Comparison of ENCODE assay signal across 9 mouse cellular contexts in genomic region chr8:21955321-21955720, GRCm38 (mm10). TPM values are rescaled to one million over a fixed set of nuclear protein-coding genes. Genes with fewer than 3 reads are reported as not detected.
A peak's percentile ranks its signal among the peaks of the same experiment; 100 is the strongest.
DNase-seq lines count a peak whose midpoint lies in the region; ATAC-seq and TF ChIP-seq lines count a peak whose summit lies in the region.
"Had no signal": no experiment of that assay in that cellular context is flagged by ENCODE, and none has a peak within 500 bp of the region (broad histone marks: within the 10 kb centered on the region; RNA-seq: fewer than 3 reads in every experiment).

No protein-coding gene starts in this region.

- WGBS in hindbrain, embryonic 11.5 days: 5% methylated on average over 9 of the region's 9 CpGs
- 6% methylated on average over 9 of the region's 9 CpGs for WGBS in hindbrain, embryonic 13.5 days
- WGBS in midbrain, embryonic 14.5 days: 7% methylated on average over 9 of the region's 9 CpGs

- no peaks in the 10 kb centered on the region for H3K4me1 ChIP-seq in hindbrain, embryonic 11.5 days (replicated peaks; ENCODE audit: control insufficient read depth, insufficient read depth, low read length)
- H3K4me1 ChIP-seq in hindbrain, embryonic 13.5 days (replicated peaks): no peaks in the 10 kb centered on the region
- no peaks in the 10 kb centered on the region for H3K4me1 ChIP-seq in G1E (ENCODE audit: insufficient read depth, low read depth, low read length)
- no peaks in the 10 kb centered on the region for H3K4me1 ChIP-seq in midbrain, embryonic 14.5 days (ENCODE audit: control insufficient read depth, insufficient read depth, low read length)
- H3K4me1 ChIP-seq: midbrain, embryonic 12.5 days had no signal

- H3K9me3 ChIP-seq in hindbrain, embryonic 11.5 days (ENCODE audit: control insufficient read depth, low read length): no peaks in the 10 kb centered on the region
- H3K9me3 ChIP-seq in hindbrain, embryonic 13.5 days: no peaks in the 10 kb centered on the region
- H3K9me3 ChIP-seq in G1E (replicated peaks): no peaks in the 10 kb centered on the region
- no peaks in the 10 kb centered on the region for H3K9me3 ChIP-seq in midbrain, embryonic 14.5 days (ENCODE audit: control insufficient read depth, low read length)
- H3K9me3 ChIP-seq: midbrain, embryonic 12.5 days had no signal

- no peak overlapping the region for H3K4me3 ChIP-seq in hindbrain, embryonic 11.5 days (ENCODE audit: low read depth, low read length)
- H3K4me3 ChIP-seq in hindbrain, embryonic 13.5 days: no peak overlapping the region
- H3K4me3 ChIP-seq in G1E (ENCODE audit: low read depth, low read length): no peak overlapping the region
- no peak overlapping the region for H3K4me3 ChIP-seq in midbrain, embryonic 14.5 days (replicated peaks; ENCODE audit: low read depth, low read length)
- H3K4me3 ChIP-seq: midbrain, embryonic 12.5 days had no signal

- H3K9ac ChIP-seq in hindbrain, embryonic 11.5 days (ENCODE audit: low read depth, low read length): no peak overlapping the region
- no peak overlapping the region for H3K9ac ChIP-seq in hindbrain, embryonic 13.5 days
- no peak overlapping the region for H3K9ac ChIP-seq in midbrain, embryonic 14.5 days (replicated peaks; ENCODE audit: low read length)
- H3K9ac ChIP-seq: midbrain, embryonic 12.5 days had no signal

- H3K27me3 ChIP-seq in hindbrain, embryonic 11.5 days (ENCODE audit: control insufficient read depth, insufficient read depth, low read length): no peaks in the 10 kb centered on the region
- H3K27me3 ChIP-seq in hindbrain, embryonic 13.5 days: no peaks in the 10 kb centered on the region
- peaks cover 2% of the 10 kb centered on the region; the same call in 1 of the 2 replicates for H3K27me3 ChIP-seq in G1E (ENCODE audit: insufficient read depth, low read length)
- H3K27me3 ChIP-seq in midbrain, embryonic 14.5 days (ENCODE audit: control insufficient read depth, insufficient read depth, low read length): no peaks in the 10 kb centered on the region
- H3K27me3 ChIP-seq: midbrain, embryonic 12.5 days had no signal

- ATAC-seq in hindbrain, embryonic 11.5 days (ENCODE audit: low FRiP score): no peak
- ATAC-seq in hindbrain, embryonic 13.5 days (ENCODE audit: low FRiP score): no peak
- no peak for ATAC-seq in G1E (ENCODE audit: extremely low read depth, insufficient number of reproducible peaks, low FRiP score, poor library complexity, severe bottlenecking)
- ATAC-seq in midbrain, embryonic 14.5 days (ENCODE audit: low FRiP score, low TSS enrichment): no peak

- H3K4me2 ChIP-seq in hindbrain, embryonic 11.5 days (replicated peaks; ENCODE audit: low read depth, low read length): no peak overlapping the region
- no peak overlapping the region for H3K4me2 ChIP-seq in hindbrain, embryonic 13.5 days
- H3K4me2 ChIP-seq in midbrain, embryonic 14.5 days (ENCODE audit: low read length): no peak overlapping the region
- H3K4me2 ChIP-seq: midbrain, embryonic 12.5 days had no signal

- DNase-seq in hindbrain, embryonic 11.5 days (ENCODE audit: low spot score): peak; percentile 71
- DNase-seq in G1E (ENCODE audit: low spot score): peak; percentile 20
- DNase-seq in c-Kit-positive CD71-negative TER-119-negative erythroid progenitor cells, embryonic 14.5 days (ENCODE audit: low read depth): peak; percentile 24
- DNase-seq in frontal cortex, postnatal 10 days (ENCODE audit: low spot score in 2 of 2): peak; percentile 7 to 44
- DNase-seq in layer of hippocampus, postnatal 36 days: peak; percentile 6 to 38
- DNase-seq in midbrain, embryonic 14.5 days: peak; percentile 79
- no peak for DNase-seq in natural killer cell, adult 2 months (ENCODE audit: low spot score in 2 of 2)

- peak; percentile 77 for TF ChIP-seq CTCF in G1E (IDR thresholded peaks at IDR 0.05; ENCODE audit: low read depth, low read length)

- H3K36me3 ChIP-seq in hindbrain, embryonic 11.5 days (ENCODE audit: control insufficient read depth, insufficient read depth, low read length): no peaks in the 10 kb centered on the region
- H3K36me3 ChIP-seq in hindbrain, embryonic 13.5 days: no peaks in the 10 kb centered on the region
- no peaks in the 10 kb centered on the region for H3K36me3 ChIP-seq in G1E (replicated peaks)
- H3K36me3 ChIP-seq in midbrain, embryonic 14.5 days (ENCODE audit: control insufficient read depth, insufficient read depth, low read length): no peaks in the 10 kb centered on the region
- H3K36me3 ChIP-seq: midbrain, embryonic 12.5 days had no signal

- H3K27ac ChIP-seq in hindbrain, embryonic 11.5 days (ENCODE audit: low read depth, low read length): no peak overlapping the region
- H3K27ac ChIP-seq in hindbrain, embryonic 13.5 days: no peak overlapping the region
- H3K27ac ChIP-seq in midbrain, embryonic 14.5 days (replicated peaks; ENCODE audit: low read depth, low read length): no peak overlapping the region
- H3K27ac ChIP-seq: midbrain, embryonic 12.5 days had no signal

RNA-seq across cellular contexts. Expression of gene Fam90a1a, which starts 3.2 kb away (rescaled TPM):
- polyA plus RNA-seq in hindbrain, embryonic 11.5 days (2014; fragmentation: Nextera tagmentation; extraction: Ambion mirVana): not detected in 2 replicates
- not detected in 2 replicates for polyA plus RNA-seq in hindbrain, embryonic 13.5 days (2015; fragmentation: Nextera tagmentation; extraction: Ambion mirVana)
- not detected in 2 replicates for total RNA-seq in G1E (2014; fragmentation: Nextera tagmentation)
- total RNA-seq in G1E (2017): 0.17 TPM in 1 of 2 replicates, not detected in the other
- not detected in 2 replicates for polyA plus RNA-seq in G1E (2012)
- total RNA-seq in layer of hippocampus, postnatal 36 days (2021): not detected
- polyA plus RNA-seq in midbrain, embryonic 14.5 days (2014; fragmentation: Nextera tagmentation; extraction: Ambion mirVana): not detected in 2 replicates
- polyA plus RNA-seq: midbrain, embryonic 12.5 days had no signal

RNA-seq across cellular contexts. Expression of gene Defb13, which starts 8.8 kb away (rescaled TPM):
- polyA plus RNA-seq in hindbrain, embryonic 11.5 days (2014; fragmentation: Nextera tagmentation; extraction: Ambion mirVana): not detected in 2 replicates
- not detected in 2 replicates for polyA plus RNA-seq in hindbrain, embryonic 13.5 days (2015; fragmentation: Nextera tagmentation; extraction: Ambion mirVana)
- total RNA-seq in G1E (2014; fragmentation: Nextera tagmentation): not detected in 2 replicates
- total RNA-seq in G1E (2017): not detected in 2 replicates
- polyA plus RNA-seq in G1E (2012): not detected in 2 replicates
- not detected for total RNA-seq in layer of hippocampus, postnatal 36 days (2021)
- polyA plus RNA-seq in midbrain, embryonic 14.5 days (2014; fragmentation: Nextera tagmentation; extraction: Ambion mirVana): not detected in 2 replicates
- polyA plus RNA-seq: midbrain, embryonic 12.5 days had no signal

RNA-seq across cellular contexts. Expression of gene Ccdc70, which starts 14.3 kb away (rescaled TPM):
- polyA plus RNA-seq in hindbrain, embryonic 11.5 days (2014; fragmentation: Nextera tagmentation; extraction: Ambion mirVana): not detected in 2 replicates
- polyA plus RNA-seq in hindbrain, embryonic 13.5 days (2015; fragmentation: Nextera tagmentation; extraction: Ambion mirVana): not detected in 2 replicates
- not detected in 2 replicates for total RNA-seq in G1E (2014; fragmentation: Nextera tagmentation)
- not detected in 2 replicates for total RNA-seq in G1E (2017)
- not detected in 2 replicates for polyA plus RNA-seq in G1E (2012)
- total RNA-seq in layer of hippocampus, postnatal 36 days (2021): not detected
- polyA plus RNA-seq in midbrain, embryonic 14.5 days (2014; fragmentation: Nextera tagmentation; extraction: Ambion mirVana): not detected in 2 replicates
- polyA plus RNA-seq: midbrain, embryonic 12.5 days had no signal

RNA-seq across cellular contexts. Expression of gene Defb35, which starts 17.2 kb away (rescaled TPM):
- polyA plus RNA-seq in hindbrain, embryonic 11.5 days (2014; fragmentation: Nextera tagmentation; extraction: Ambion mirVana): not detected in 2 replicates
- not detected in 2 replicates for polyA plus RNA-seq in hindbrain, embryonic 13.5 days (2015; fragmentation: Nextera tagmentation; extraction: Ambion mirVana)
- not detected in 2 replicates for total RNA-seq in G1E (2014; fragmentation: Nextera tagmentation)
- not detected in 2 replicates for total RNA-seq in G1E (2017)
- not detected in 2 replicates for polyA plus RNA-seq in G1E (2012)
- not detected for total RNA-seq in layer of hippocampus, postnatal 36 days (2021)
- polyA plus RNA-seq in midbrain, embryonic 14.5 days (2014; fragmentation: Nextera tagmentation; extraction: Ambion mirVana): not detected in 2 replicates
- polyA plus RNA-seq: midbrain, embryonic 12.5 days had no signal

RNA-seq across cellular contexts. Expression of gene Defb15, which starts 22.8 kb away (rescaled TPM):
- not detected in 2 replicates for polyA plus RNA-seq in hindbrain, embryonic 11.5 days (2014; fragmentation: Nextera tagmentation; extraction: Ambion mirVana)
- not detected in 2 replicates for polyA plus RNA-seq in hindbrain, embryonic 13.5 days (2015; fragmentation: Nextera tagmentation; extraction: Ambion mirVana)
- total RNA-seq in G1E (2014; fragmentation: Nextera tagmentation): not detected in 2 replicates
- 0.71 TPM in 1 of 2 replicates, not detected in the other for total RNA-seq in G1E (2017)
- not detected in 2 replicates for polyA plus RNA-seq in G1E (2012)
- total RNA-seq in layer of hippocampus, postnatal 36 days (2021): not detected
- not detected in 2 replicates for polyA plus RNA-seq in midbrain, embryonic 14.5 days (2014; fragmentation: Nextera tagmentation; extraction: Ambion mirVana)
- polyA plus RNA-seq: midbrain, embryonic 12.5 days had no signal

Comparison
In these comparisons a context has a peak if more than half of its experiments do, and no peak if none do; other contexts are left out.
1. DNase-seq: peak in hindbrain, embryonic 11.5 days (single experiment), G1E (single experiment), c-Kit-positive CD71-negative TER-119-negative erythroid progenitor cells, embryonic 14.5 days (single experiment), frontal cortex, postnatal 10 days (2 of 2), layer of hippocampus, postnatal 36 days (2 of 2) and midbrain, embryonic 14.5 days (single experiment); none in natural killer cell, adult 2 months (0 of 2).